Mouse (Mus musculus) limb, embryonic 10.5 days (tissue): ENCODE data around the gene Castor2. TPM values are rescaled to one million over a fixed set of nuclear protein-coding genes. Genes with fewer than 3 reads are reported as not detected.

Experiments used
- polyA plus RNA-seq: library from polyadenylated mRNA; unstranded; fragments of >200 nt; fragmentation: Nextera tagmentation; extraction: Ambion mirVana; gene quantifications from 2 replicates; pipeline ENCODE4 v1.2.1, GENCODE M21; 2016

The Castor2 gene
- polyA plus RNA-seq, 1 experiment from 2014 or later = 10.6 TPM

Other genes starting within 250 kb of the Castor2 start
- 44.5 and 48.3 TPM in 2 replicates for gene Rcc1l, start 77.1 kb downstream of the Castor2 start, polyA plus RNA-seq
- gene Gtf2ird2, start 84.3 kb downstream of the Castor2 start, polyA plus RNA-seq = 5.3 and 7.3 TPM in 2 replicates
- 1.5 and 1.7 TPM in 2 replicates for gene Ncf1, start 129.9 kb downstream of the Castor2 start, polyA plus RNA-seq
- gene Gtf2i, start 215.0 kb downstream of the Castor2 start, polyA plus RNA-seq = 180 and 204 TPM in 2 replicates